Mouse (Mus musculus) kidney, adult 18-20 months (tissue): ENCODE results near the gene Fer.

Experiments
- DNase-seq: peaks from one replicate; pipeline ENCODE4 v3.0.0; 2021

Fer gene

GRCm38 (mm10) chr17:63980167-63980566, 117.3 kb downstream of the Fer start:
- DNase-seq = no peak

GRCm38 (mm10) chr17:63988710-63989109, 125.8 kb downstream of the Fer start:
- no peak for DNase-seq

GRCm38 (mm10) chr17:63991160-63991559, 128.3 kb downstream of the Fer start:
- DNase-seq = no peak

GRCm38 (mm10) chr17:63995921-63996320, 133.1 kb downstream of the Fer start:
- DNase-seq = no peak

- no peak for DNase-seq
Measured at GRCm38 (mm10) chr17:63997643-63998042, 134.8 kb downstream of the Fer start.

- DNase-seq = no peak
Measured at GRCm38 (mm10) chr17:64003444-64003843, 140.6 kb downstream of the Fer start.

- DNase-seq = no peak
Measured at GRCm38 (mm10) chr17:64005575-64006249, 142.8 kb downstream of the Fer start.

- no peak for DNase-seq
Measured at GRCm38 (mm10) chr17:64016606-64017005, 153.7 kb downstream of the Fer start.

- DNase-seq = no peak
Measured at GRCm38 (mm10) chr17:64018240-64018639, 155.4 kb downstream of the Fer start.

GRCm38 (mm10) chr17:64018870-64019269, 156.0 kb downstream of the Fer start:
- no peak for DNase-seq

GRCm38 (mm10) chr17:64019646-64020045, 156.8 kb downstream of the Fer start:
- no peak for DNase-seq

GRCm38 (mm10) chr17:64026485-64026884, 163.6 kb downstream of the Fer start:
- DNase-seq = no peak

- DNase-seq = no peak
Measured at GRCm38 (mm10) chr17:64041771-64042170, 178.9 kb downstream of the Fer start.

GRCm38 (mm10) chr17:64045326-64045725, 182.5 kb downstream of the Fer start:
- no peak for DNase-seq

- DNase-seq = no peak
Measured at GRCm38 (mm10) chr17:64046557-64046956, 183.7 kb downstream of the Fer start.

- no peak for DNase-seq
Measured at GRCm38 (mm10) chr17:64050911-64051310, 188.0 kb downstream of the Fer start.

- DNase-seq = no peak
Measured at GRCm38 (mm10) chr17:64053636-64054035, 190.8 kb downstream of the Fer start.

- DNase-seq = no peak
Measured at GRCm38 (mm10) chr17:64060529-64060928, 197.7 kb downstream of the Fer start.

GRCm38 (mm10) chr17:64065243-64065642, 202.4 kb downstream of the Fer start:
- no peak for DNase-seq

- no peak for DNase-seq
Measured at GRCm38 (mm10) chr17:64077392-64077791, 214.5 kb downstream of the Fer start.

- DNase-seq = no peak
Measured at GRCm38 (mm10) chr17:64084751-64085150, 221.9 kb downstream of the Fer start.

GRCm38 (mm10) chr17:64085493-64085892, 222.6 kb downstream of the Fer start:
- no peak for DNase-seq

- no peak for DNase-seq
Measured at GRCm38 (mm10) chr17:64086875-64087608, 224.2 kb downstream of the Fer start.

- no peak for DNase-seq
Measured at GRCm38 (mm10) chr17:64087871-64088270, 225.0 kb downstream of the Fer start.

GRCm38 (mm10) chr17:64093716-64094115, 230.9 kb downstream of the Fer start:
- no peak for DNase-seq
